In genomic region chr11:61252807-61253206, GRCm38 (mm10) we compare ENCODE assay signal across 31 mouse cellular contexts. TPM values are rescaled to one million over a fixed set of nuclear protein-coding genes. Genes with fewer than 3 reads are reported as not detected.
DNase-seq lines count a peak whose midpoint lies in the region; ATAC-seq and TF ChIP-seq lines count a peak whose summit lies in the region.
"Had no signal": no experiment of that assay in that cellular context is flagged by ENCODE, and none has a peak within 500 bp of the region (broad histone marks: within the 10 kb centered on the region; RNA-seq: fewer than 3 reads in every experiment).

No protein-coding gene starts in this region.

- intact Hi-C loops in heart, postnatal 36 days (cut with DNase I), result no loop called here
- intact Hi-C loops in heart, postnatal 10 days (cut with DNase I), result no loop called here

- peaks cover 55% of the 10 kb centered on the region for H3K36me3 ChIP-seq in heart, embryonic 12.5 days
- H3K36me3 ChIP-seq in heart, embryonic 15.5 days, result peaks cover 60% of the 10 kb centered on the region
- H3K36me3 ChIP-seq in lung, embryonic 14.5 days (ENCODE audit: insufficient read depth), result peaks cover 44% of the 10 kb centered on the region

- ATAC-seq in heart, embryonic 12.5 days (ENCODE audit: insufficient number of reproducible peaks, low FRiP score), result 0 out of 2 replicates have a peak, but pooled peaks have one; percentile 53
- peak; percentile 72 for ATAC-seq in heart, embryonic 15.5 days (replicated peaks; ENCODE audit: insufficient number of reproducible peaks, insufficient read depth, low FRiP score, low read depth)
- no peak for ATAC-seq in lung, embryonic 14.5 days (ENCODE audit: insufficient read depth)
- ATAC-seq: forebrain, embryonic 13.5 days; forebrain, embryonic 16.5 days; hindbrain, postnatal 0 days; inflammation-experienced regulatory T-cells, adult 6 months; intestine, embryonic 16.5 days; Patski had no signal

- 42% methylated on average over 12 of the region's 12 CpGs for WGBS in heart, embryonic 12.5 days
- 41% methylated on average over 12 of the region's 12 CpGs for WGBS in heart, embryonic 15.5 days
- WGBS in lung, embryonic 14.5 days, result 76% methylated on average over 12 of the region's 12 CpGs

- H3K4me1 ChIP-seq in heart, embryonic 12.5 days (replicated peaks), result peaks cover 21% of the 10 kb centered on the region
- H3K4me1 ChIP-seq in heart, embryonic 15.5 days (replicated peaks), result peaks cover 15% of the 10 kb centered on the region
- no peaks in the 10 kb centered on the region for H3K4me1 ChIP-seq in lung, embryonic 14.5 days (ENCODE audit: insufficient read depth)
- H3K4me1 ChIP-seq: forebrain, embryonic 10.5 days; forebrain, embryonic 13.5 days had no signal

- no peak for DNase-seq in heart, postnatal 36 days
- DNase-seq in heart, adult 11 months, result no peak
- peak; percentile 21 to 29 for DNase-seq in heart, postnatal 10 days
- no peak for DNase-seq in heart, adult 18-20 months
- DNase-seq in lung, embryonic 14.5 days, result peak; percentile 15
- no peak for DNase-seq in lung, postnatal 36 days
- DNase-seq: adrenal gland, postnatal 10 days; adrenal gland, postnatal 36 days; B cell, adult 2 months; cerebellum, adult 18-20 months; cerebellum, adult 9-10 months; cerebellum, postnatal 14 days; gastrocnemius, postnatal 10 days; gastrocnemius, postnatal 36 days; kidney, adult 18-20 months; kidney, adult 9 months had no signal

- H3K9ac ChIP-seq in heart, embryonic 12.5 days, result no peak overlapping the region
- H3K9ac ChIP-seq in heart, embryonic 15.5 days, result no peak overlapping the region
- H3K9ac ChIP-seq in lung, embryonic 14.5 days, result no peak overlapping the region
- H3K9ac ChIP-seq: forebrain, embryonic 13.5 days; hindbrain, embryonic 14.5 days had no signal

- no peak overlapping the region for H3K27ac ChIP-seq in heart, embryonic 12.5 days (ENCODE audit: poor library complexity, severe bottlenecking)
- peak overlapping the region; percentile 41; the same call in 1 of the 2 replicates for H3K27ac ChIP-seq in heart, embryonic 15.5 days
- H3K27ac ChIP-seq in lung, embryonic 14.5 days (ENCODE audit: low read depth), result no peak overlapping the region
- H3K27ac ChIP-seq: forebrain, embryonic 10.5 days; forebrain, embryonic 13.5 days; hindbrain, embryonic 14.5 days; hindbrain, postnatal 0 days had no signal

- no peak for TF ChIP-seq CTCF in lung, embryonic 14.5 days (IDR thresholded peaks at IDR 0.05; ENCODE audit: low read depth)

- peak overlapping the region; percentile 34; the same call in 1 of the 2 replicates for H3K4me2 ChIP-seq in heart, embryonic 12.5 days
- H3K4me2 ChIP-seq in heart, embryonic 15.5 days, result peak overlapping the region; percentile 6; the same call in 1 of the 2 replicates
- no peak overlapping the region for H3K4me2 ChIP-seq in lung, embryonic 14.5 days
- H3K4me2 ChIP-seq: forebrain, embryonic 13.5 days; hindbrain, embryonic 14.5 days had no signal

- H3K27me3 ChIP-seq in heart, embryonic 12.5 days (replicated peaks), result no peaks in the 10 kb centered on the region
- H3K27me3 ChIP-seq in heart, embryonic 15.5 days, result no peaks in the 10 kb centered on the region
- no peaks in the 10 kb centered on the region for H3K27me3 ChIP-seq in lung, embryonic 14.5 days (ENCODE audit: insufficient read depth, low read length)
- H3K27me3 ChIP-seq: CH12.LX; forebrain, embryonic 13.5 days; Patski had no signal

- H3K4me3 ChIP-seq in heart, embryonic 12.5 days, result no peak overlapping the region
- H3K4me3 ChIP-seq in heart, embryonic 15.5 days, result no peak overlapping the region
- H3K4me3 ChIP-seq in lung, embryonic 14.5 days (ENCODE audit: low read depth, low read length), result no peak overlapping the region
- H3K4me3 ChIP-seq: forebrain, embryonic 10.5 days; forebrain, embryonic 13.5 days had no signal

- no peaks in the 10 kb centered on the region for H3K9me3 ChIP-seq in heart, embryonic 12.5 days (replicated peaks)
- no peaks in the 10 kb centered on the region for H3K9me3 ChIP-seq in heart, embryonic 15.5 days (replicated peaks)
- H3K9me3 ChIP-seq in lung, embryonic 14.5 days (ENCODE audit: low read depth, low read length), result no peaks in the 10 kb centered on the region
- H3K9me3 ChIP-seq: forebrain, embryonic 10.5 days; forebrain, embryonic 13.5 days; G1E had no signal

RNA-seq across cellular contexts. Expression of gene Aldh3a2, which starts 14.5 kb away (rescaled TPM):
- 32.0 and 33.1 TPM in 2 replicates for polyA plus RNA-seq in heart, embryonic 12.5 days (2016; fragmentation: Nextera tagmentation; extraction: Ambion mirVana)
- total RNA-seq in heart, postnatal 36 days (2021), result 10 to 100 TPM; 35.3 to 41.7 TPM
- polyA plus RNA-seq in heart, embryonic 15.5 days (2015; fragmentation: Nextera tagmentation; extraction: Ambion mirVana), result 29.4 and 34.9 TPM in 2 replicates
- total RNA-seq in heart, postnatal 10 days (2021), result 10 to 100 TPM; 47.0 to 48.4 TPM
- 10 to 100 TPM; 32.0 to 39.0 TPM for total RNA-seq in heart, adult 18-20 months (2021)
- polyA plus RNA-seq in lung, embryonic 14.5 days (2014; fragmentation: Nextera tagmentation; extraction: Ambion mirVana), result 37.6 and 39.4 TPM in 2 replicates

RNA-seq across cellular contexts. Expression of gene Aldh3a1, which starts 45.5 kb away (rescaled TPM):
- 0.18 TPM in 1 of 2 replicates, not detected in the other for polyA plus RNA-seq in heart, embryonic 12.5 days (2016; fragmentation: Nextera tagmentation; extraction: Ambion mirVana)
- total RNA-seq in heart, postnatal 36 days (2021), result 1 to 10 TPM; 1.7 TPM
- polyA plus RNA-seq in heart, embryonic 15.5 days (2015; fragmentation: Nextera tagmentation; extraction: Ambion mirVana), result 0.25 and 0.42 TPM in 2 replicates
- total RNA-seq in heart, postnatal 10 days (2021), result under 1 TPM; 0.45 to 0.89 TPM
- total RNA-seq in heart, adult 18-20 months (2021), result 1 to 10 TPM in 1 of 2 experiments, under 1 TPM in 1; 0.60 to 2.9 TPM
- polyA plus RNA-seq in lung, embryonic 14.5 days (2014; fragmentation: Nextera tagmentation; extraction: Ambion mirVana), result 0.11 TPM in 1 of 2 replicates, not detected in the other
- total RNA-seq: granulocyte monocyte progenitor cell, adult 5-6 weeks had no signal
- polyA plus RNA-seq: embryonic facial prominence, embryonic 11.5 days; forebrain, embryonic 10.5 days; forebrain, embryonic 13.5 days; G1E; hindbrain, embryonic 11.5 days; hindbrain, embryonic 14.5 days; inflammation-experienced regulatory T-cells, adult 6 months; Patski had no signal

Comparison
In these comparisons a context has a peak if more than half of its experiments do, and no peak if none do; other contexts are left out.
1. DNase-seq: peak in heart, postnatal 10 days (2 of 2) and lung, embryonic 14.5 days (single experiment); none in heart, postnatal 36 days (0 of 2), heart, adult 11 months (single experiment), heart, adult 18-20 months (0 of 2) and lung, postnatal 36 days (single experiment).